Mouse (Mus musculus) subcutaneous adipose tissue, adult 2 months (tissue): Measurements from ENCODE around the gene Snta1. TPM values are rescaled to one million over a fixed set of nuclear protein-coding genes. Genes with fewer than 3 reads are reported as not detected.

Experiments used
- polyA plus RNA-seq: library from polyadenylated mRNA; depleted of rRNA; stranded (reverse); fragments of >200 nt; gene quantifications from 2 replicates; pipeline ENCODE4 v1.2.3, GENCODE M21; 2012; ENCODE audit warnings: low replicate concordance; rRNA removed

Snta1 gene
- polyA plus RNA-seq: 25.8 and 67.9 TPM in 2 replicates

GRCm38 (mm10) chr2:154407643-154408445 lies at the start of gene Snta1:
Snta1 (minus strand) TSS chr2:154408099.

GRCm38 (mm10) chr2:154436458-154437190 lies 28.7 kb upstream of the Snta1 start, which contains the start of gene Cbfa2t2:
Cbfa2t2 (plus strand) TSS chr2:154436481.

GRCm38 (mm10) chr2:154372842-154373500 lies 34.9 kb downstream of the Snta1 start, which contains the start of gene Cdk5rap1:
Cdk5rap1 (minus strand) TSS chr2:154373010.

Other genes starting within 250 kb of the Snta1 start
- gene Bpifa5, start 245.5 kb downstream of the Snta1 start, polyA plus RNA-seq: not detected in 2 replicates
- 0.09 and 0.54 TPM in 2 replicates for gene Bpifb1, start 217.3 kb downstream of the Snta1 start, polyA plus RNA-seq
- 0.13 and 18.8 TPM in 2 replicates for gene Bpifb5, start 184.4 kb downstream of the Snta1 start, polyA plus RNA-seq
- not detected in 2 replicates for gene Bpifb9a, start 150.2 kb downstream of the Snta1 start, polyA plus RNA-seq
- not detected in 2 replicates for gene Bpifb9b, start 100.9 kb downstream of the Snta1 start, polyA plus RNA-seq
- 11.2 and 12.8 TPM in 2 replicates for gene Cdk5rap1, start 35.1 kb downstream of the Snta1 start, polyA plus RNA-seq
- gene Cbfa2t2, start 28.4 kb upstream of the Snta1 start, polyA plus RNA-seq: 11.2 and 20.3 TPM in 2 replicates
- gene 1700003F12Rik, start 139.0 kb upstream of the Snta1 start, polyA plus RNA-seq: 0.77 and 1.5 TPM in 2 replicates
- gene Actl10, start 143.7 kb upstream of the Snta1 start, polyA plus RNA-seq: not detected in 2 replicates
- 1.6 and 8.0 TPM in 2 replicates for gene Necab3, start 150.8 kb upstream of the Snta1 start, polyA plus RNA-seq
- 13.4 and 15.1 TPM in 2 replicates for gene E2f1, start 161.8 kb upstream of the Snta1 start, polyA plus RNA-seq
- 60.5 and 151 TPM in 2 replicates for gene Pxmp4, start 195.6 kb upstream of the Snta1 start, polyA plus RNA-seq
- 4.0 and 6.1 TPM in 2 replicates for gene Zfp341, start 205.2 kb upstream of the Snta1 start, polyA plus RNA-seq
- 0.57 and 0.87 TPM in 2 replicates for gene 4930519P11Rik, start 205.3 kb upstream of the Snta1 start, polyA plus RNA-seq
- 118 and 161 TPM in 2 replicates for gene Chmp4b, start 243.6 kb upstream of the Snta1 start, polyA plus RNA-seq